Comparison of ENCODE assay signal across 20 mouse cellular contexts in the genomic region with DNA sequence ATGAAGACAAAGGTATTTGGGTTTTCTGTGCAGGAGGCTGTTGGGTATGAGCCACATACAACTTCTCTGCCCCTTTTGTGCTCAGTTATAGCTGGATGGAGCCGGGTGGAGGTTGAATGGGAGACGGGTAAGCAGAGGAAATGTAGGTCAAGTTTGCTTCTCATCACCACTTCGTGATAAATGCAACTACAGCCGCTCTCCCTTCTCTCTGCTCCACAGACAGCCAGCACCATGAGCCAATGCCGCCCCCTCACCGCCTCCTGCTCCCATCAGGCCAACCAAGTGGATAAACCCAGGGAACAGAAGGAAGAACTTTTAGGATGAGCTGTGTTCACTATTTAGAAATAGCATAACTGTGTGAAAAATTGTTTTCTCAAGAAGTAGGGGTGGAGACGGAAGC. TPM values are rescaled to one million over a fixed set of nuclear protein-coding genes. Genes with fewer than 3 reads are reported as not detected.
DNase-seq lines count a peak whose midpoint lies in the region; ATAC-seq lines count a peak whose summit lies in the region.
"Had no signal": no experiment of that assay in that cellular context is flagged by ENCODE, and none has a peak within 500 bp of the region (broad histone marks: within the 10 kb centered on the region; RNA-seq: fewer than 3 reads in every experiment).

No protein-coding gene starts in this region.

- ATAC-seq in activated CD4-positive, CD25-positive, alpha-beta regulatory T cell, adult 4 months, result no peak
- ATAC-seq: intestine, embryonic 16.5 days; midbrain, embryonic 15.5 days had no signal

- DNase-seq in brain, adult 2 months (ENCODE audit: low read depth, low spot score), result peak; percentile 92
- DNase-seq in cerebellum, postnatal 36 days, result peak; percentile 47 to 60
- DNase-seq in layer of hippocampus, adult 9-10 months (ENCODE audit: low spot score), result peak; percentile 77
- DNase-seq in left cerebral cortex, postnatal 36 days (ENCODE audit: low spot score in 2 of 2), result peak; percentile 79 to 88
- DNase-seq in adrenal gland, adult 2 months, result no peak
- no peak for DNase-seq in spleen, adult 12 weeks (ENCODE audit: low spot score)
- no peak for DNase-seq in kidney, postnatal 4 days
- DNase-seq: thymus, postnatal 36 days had no signal

- intact Hi-C loops in left cerebral cortex, postnatal 36 days (cut with DNase I), result loop anchor here (5.0 kb wide), 1 partner anchor 34 kb away; no protein-coding TSS in a partner anchor

RNA-seq across cellular contexts. Expression of a gene that starts 4.7 kb away (rescaled TPM):
- not detected for total RNA-seq in left cerebral cortex, postnatal 36 days (2021)
- total RNA-seq in adrenal gland, adult 2 months (2021), result not detected
- polyA plus RNA-seq in adrenal gland, adult 2 months (2012; rRNA removed), result not detected in 2 replicates
- not detected for polyA plus RNA-seq in activated CD4-positive, CD25-positive, alpha-beta regulatory T cell, adult 4 months (2017; shearing (Covaris generic))
- total RNA-seq: gastrocnemius, adult 18-20 months; layer of hippocampus, postnatal 25 days had no signal
- polyA plus RNA-seq: brain, embryonic 14.5 days; erythroblast, embryonic 14.5 days; heart, embryonic 12.5 days; hindbrain, embryonic 11.5 days; intestine, embryonic 16.5 days; liver, embryonic 16.5 days; midbrain, embryonic 15.5 days; neural tube, embryonic 12.5 days; stomach, embryonic 14.5 days had no signal

Comparison
In these comparisons a context has a peak if more than half of its experiments do, and no peak if none do; other contexts are left out.
1. DNase-seq: peak in brain, adult 2 months (single experiment), cerebellum, postnatal 36 days (2 of 2), layer of hippocampus, adult 9-10 months (single experiment) and left cerebral cortex, postnatal 36 days (2 of 2); none in adrenal gland, adult 2 months (single experiment), spleen, adult 12 weeks (single experiment) and kidney, postnatal 4 days (0 of 2).